Mouse (Mus musculus) CH12F3 (cell line): ENCODE measurements around the gene Sirt4.

ENCODE experiments used
- in situ Hi-C: fragments of 300-500 bp; cut with MboI; formaldehyde crosslinking; loops from 2 replicates; pipeline ENCODE4 v1.14.3; 2020; ENCODE audit warnings: low sequenced_read_pairs

The Sirt4 gene

GRCm38 (mm10) chr5:115435755-115436379 lies 48.7 kb downstream of the Sirt4 start:
- in situ Hi-C loops = no loop called here

- in situ Hi-C loops = no loop called here
These were observed 49.4 kb downstream of the Sirt4 start for GRCm38 (mm10) chr5:115434853-115435754.

GRCm38 (mm10) chr5:115434280-115434852 lies 50.2 kb downstream of the Sirt4 start:
- in situ Hi-C loops = no loop called here

GRCm38 (mm10) chr5:115433191-115433590 lies 51.3 kb downstream of the Sirt4 start:
- in situ Hi-C loops = no loop called here

- in situ Hi-C loops = no loop called here
These were observed 52.1 kb downstream of the Sirt4 start for GRCm38 (mm10) chr5:115432395-115432794.

- in situ Hi-C loops = no loop called here
These were observed 52.6 kb downstream of the Sirt4 start for GRCm38 (mm10) chr5:115431898-115432259.

GRCm38 (mm10) chr5:115431061-115431897 lies 53.2 kb downstream of the Sirt4 start:
- in situ Hi-C loops = no loop called here

- in situ Hi-C loops = no loop called here
These were observed 54.2 kb downstream of the Sirt4 start for GRCm38 (mm10) chr5:115430187-115430960.

- in situ Hi-C loops = no loop called here
These were observed 55.0 kb downstream of the Sirt4 start, which contains the start of gene Msi1 for GRCm38 (mm10) chr5:115429359-115430186. Gene Msi1 (plus strand): TSS chr5:115429599.

- in situ Hi-C loops = no loop called here
These were observed 55.6 kb downstream of the Sirt4 start for GRCm38 (mm10) chr5:115428831-115429358.
